8 mouse cellular contexts compared by ENCODE assay signal in the genomic region with DNA sequence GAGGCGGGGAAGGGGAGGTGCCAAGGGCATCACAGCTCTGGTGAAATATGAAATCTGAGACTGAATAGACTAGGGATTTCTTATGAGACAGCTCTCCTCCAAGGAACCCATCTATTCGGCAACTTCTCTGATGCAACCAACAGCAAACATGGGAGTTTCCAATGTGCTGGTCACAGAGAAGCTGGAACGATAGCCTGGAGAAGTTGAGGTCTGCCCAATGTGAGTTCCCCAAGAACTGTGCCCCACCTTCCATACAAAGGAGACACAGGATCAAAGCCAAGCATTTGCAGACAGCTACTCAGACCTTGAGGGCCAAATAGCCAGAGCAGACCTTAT. TPM values are rescaled to one million over a fixed set of nuclear protein-coding genes. Genes with fewer than 3 reads are reported as not detected.
DNase-seq lines count a peak whose midpoint lies in the region; ATAC-seq and TF ChIP-seq lines count a peak whose summit lies in the region.

No protein-coding gene starts in this region.

- no peak for TF ChIP-seq CTCF in liver, postnatal 0 days (IDR thresholded peaks at IDR 0.05; ENCODE audit: low read depth)

- ATAC-seq in heart, embryonic 12.5 days (ENCODE audit: insufficient number of reproducible peaks, low FRiP score), result no peak
- ATAC-seq in liver, embryonic 11.5 days (replicated peaks; ENCODE audit: low FRiP score), result no peak
- ATAC-seq in embryonic facial prominence, embryonic 12.5 days (ENCODE audit: insufficient number of reproducible peaks, insufficient read depth, low FRiP score, low TSS enrichment), result no peak
- no peak for ATAC-seq in liver, postnatal 0 days
- no peak for ATAC-seq in megakaryocyte, adult 5-6 weeks (ENCODE audit: poor library complexity, severe bottlenecking)

- H3K36me3 ChIP-seq in heart, embryonic 12.5 days, result peaks cover 5% of the 10 kb centered on the region; the same call in 1 of the 2 replicates
- no peaks in the 10 kb centered on the region for H3K36me3 ChIP-seq in liver, embryonic 11.5 days (ENCODE audit: control insufficient read depth, insufficient read depth, low read length)
- H3K36me3 ChIP-seq in embryonic facial prominence, embryonic 12.5 days, result no peaks in the 10 kb centered on the region
- no peaks in the 10 kb centered on the region for H3K36me3 ChIP-seq in liver, postnatal 0 days (replicated peaks; ENCODE audit: insufficient read depth, low read length)

- DNase-seq in heart, adult 9 months (ENCODE audit: low spot score in 2 of 2), result no peak
- DNase-seq in liver, embryonic 11.5 days (ENCODE audit: low spot score), result no peak
- DNase-seq in liver, result no peak
- no peak for DNase-seq in liver, postnatal 0 days
- DNase-seq in layer of hippocampus, adult 9-11 months, result no peak

- peak overlapping the region; percentile 28; the same call in 1 of the 2 replicates for H3K27ac ChIP-seq in heart, embryonic 12.5 days (ENCODE audit: poor library complexity, severe bottlenecking)
- 0 out of 2 replicates have a peak overlapping the region, but pooled peaks have one; percentile 32 for H3K27ac ChIP-seq in liver, embryonic 11.5 days (ENCODE audit: low read depth, low read length)
- peak overlapping the region; percentile 57 for H3K27ac ChIP-seq in embryonic facial prominence, embryonic 12.5 days
- H3K27ac ChIP-seq in liver, postnatal 0 days (ENCODE audit: low read depth), result peak overlapping the region; percentile 34; the same call in 1 of the 2 replicates

- no peaks in the 10 kb centered on the region for H3K9me3 ChIP-seq in heart, embryonic 12.5 days (replicated peaks)
- no peaks in the 10 kb centered on the region for H3K9me3 ChIP-seq in liver, embryonic 11.5 days (ENCODE audit: control insufficient read depth, low read length)
- no peaks in the 10 kb centered on the region for H3K9me3 ChIP-seq in embryonic facial prominence, embryonic 12.5 days
- H3K9me3 ChIP-seq in liver, postnatal 0 days (ENCODE audit: low read length), result no peaks in the 10 kb centered on the region

- no peak overlapping the region for H3K9ac ChIP-seq in heart, embryonic 12.5 days
- no peak overlapping the region for H3K9ac ChIP-seq in liver, embryonic 11.5 days (ENCODE audit: low read depth, low read length)
- no peak overlapping the region for H3K9ac ChIP-seq in embryonic facial prominence, embryonic 12.5 days
- no peak overlapping the region for H3K9ac ChIP-seq in liver, postnatal 0 days (replicated peaks)

- no peak overlapping the region for H3K4me2 ChIP-seq in heart, embryonic 12.5 days
- no peak overlapping the region for H3K4me2 ChIP-seq in liver, embryonic 11.5 days
- H3K4me2 ChIP-seq in embryonic facial prominence, embryonic 12.5 days (replicated peaks), result no peak overlapping the region
- H3K4me2 ChIP-seq in liver, postnatal 0 days (ENCODE audit: low read depth, low read length), result no peak overlapping the region

- H3K4me3 ChIP-seq in heart, embryonic 12.5 days, result no peak overlapping the region
- H3K4me3 ChIP-seq in liver, embryonic 11.5 days (ENCODE audit: low read depth, low read length), result no peak overlapping the region
- H3K4me3 ChIP-seq in embryonic facial prominence, embryonic 12.5 days, result no peak overlapping the region
- no peak overlapping the region for H3K4me3 ChIP-seq in liver, postnatal 0 days (ENCODE audit: low read depth, low read length)

- H3K27me3 ChIP-seq in heart, embryonic 12.5 days (replicated peaks), result no peaks in the 10 kb centered on the region
- no peaks in the 10 kb centered on the region for H3K27me3 ChIP-seq in liver, embryonic 11.5 days (replicated peaks; ENCODE audit: control insufficient read depth, insufficient read depth, low read length)
- no peaks in the 10 kb centered on the region for H3K27me3 ChIP-seq in embryonic facial prominence, embryonic 12.5 days
- no peaks in the 10 kb centered on the region for H3K27me3 ChIP-seq in liver, postnatal 0 days (ENCODE audit: insufficient read depth, low read length)

- no peak; the same call in 1 of the 2 replicates for TF ChIP-seq EP300 in liver, postnatal 0 days (IDR thresholded peaks at IDR 0.05; ENCODE audit: low read depth)

- peaks cover 61% of the 10 kb centered on the region for H3K4me1 ChIP-seq in heart, embryonic 12.5 days (replicated peaks)
- H3K4me1 ChIP-seq in liver, embryonic 11.5 days (replicated peaks; ENCODE audit: control insufficient read depth, insufficient read depth, low read length), result peaks cover 5% of the 10 kb centered on the region; the same call in 1 of the 2 replicates
- H3K4me1 ChIP-seq in embryonic facial prominence, embryonic 12.5 days, result peaks cover 28% of the 10 kb centered on the region
- H3K4me1 ChIP-seq in liver, postnatal 0 days (ENCODE audit: insufficient read depth), result peaks cover 17% of the 10 kb centered on the region

- WGBS in heart, embryonic 12.5 days, result 66% methylated on average over 3 of the region's 3 CpGs
- 72% methylated on average over 3 of the region's 3 CpGs for WGBS in liver, embryonic 11.5 days
- 55% methylated on average over 3 of the region's 3 CpGs for WGBS in embryonic facial prominence, embryonic 12.5 days
- WGBS in liver, postnatal 0 days (ENCODE audit: insufficient replicate concordance), result 43% methylated on average over 3 of the region's 3 CpGs

RNA-seq across cellular contexts. Expression of gene Scn3b, which starts 52.6 kb away (rescaled TPM):
- 0.35 and 0.61 TPM in 2 replicates for polyA plus RNA-seq in heart, embryonic 12.5 days (2016; fragmentation: Nextera tagmentation; extraction: Ambion mirVana)
- 0.08 and 0.22 TPM in 2 replicates for polyA plus RNA-seq in liver, embryonic 11.5 days (2014; fragmentation: Nextera tagmentation; extraction: Ambion mirVana)
- 4.3 and 4.7 TPM in 2 replicates for polyA plus RNA-seq in embryonic facial prominence, embryonic 12.5 days (2016; fragmentation: Nextera tagmentation; extraction: Ambion mirVana)
- 0.15 TPM in 2 replicates for polyA plus RNA-seq in liver, postnatal 0 days (2015; fragmentation: Nextera tagmentation; extraction: Ambion mirVana)
- 0.87 TPM in 1 of 2 replicates, not detected in the other for total RNA-seq in megakaryocyte, adult 5-6 weeks (2015)
- not detected in 2 replicates for total RNA-seq in megakaryocyte, adult 5-6 weeks (2017)
